Mouse (Mus musculus) adrenal gland, adult (tissue): Measurements from ENCODE around the gene Arid3b.
A peak's percentile ranks its signal among the peaks of the same experiment; 100 is the strongest.

Experiments used
- DNase-seq, 2 experiments: peaks; one replicate each; pipeline ENCODE4 v3.0.0; 2022 to 2023; ENCODE audit warnings: low spot score in 1 of 2; ENCODE audit not compliant: inconsistent age in 2 of 2

Gene Arid3b

GRCm38 (mm10) chr9:57831267-57832082, 5.1 kb downstream of the Arid3b start:
- DNase-seq, result peak; percentile 98 to 99

GRCm38 (mm10) chr9:57829812-57830557, 6.6 kb downstream of the Arid3b start:
- DNase-seq, result no peak

GRCm38 (mm10) chr9:57823397-57823796, 13.2 kb downstream of the Arid3b start:
- no peak for DNase-seq

- no peak for DNase-seq
Observed at GRCm38 (mm10) chr9:57822812-57823211, 13.8 kb downstream of the Arid3b start.

GRCm38 (mm10) chr9:57820186-57821080, 16.2 kb downstream of the Arid3b start:
- no peak for DNase-seq

GRCm38 (mm10) chr9:57817220-57817667, 19.3 kb downstream of the Arid3b start:
- no peak for DNase-seq

- DNase-seq, result no peak
Observed at GRCm38 (mm10) chr9:57814866-57815265, 21.7 kb downstream of the Arid3b start.

- DNase-seq, result no peak
Observed at GRCm38 (mm10) chr9:57814014-57814413, 22.6 kb downstream of the Arid3b start.

GRCm38 (mm10) chr9:57811793-57812733, 24.5 kb downstream of the Arid3b start:
- no peak for DNase-seq

GRCm38 (mm10) chr9:57810691-57811090, 25.9 kb downstream of the Arid3b start:
- DNase-seq, result no peak

- DNase-seq, result no peak
Observed at GRCm38 (mm10) chr9:57808771-57809310, 27.8 kb downstream of the Arid3b start.

- no peak for DNase-seq
Observed at GRCm38 (mm10) chr9:57807174-57807651, 29.4 kb downstream of the Arid3b start.

- DNase-seq, result no peak
Observed at GRCm38 (mm10) chr9:57806066-57806481, 30.5 kb downstream of the Arid3b start.

- DNase-seq, result no peak
Observed at GRCm38 (mm10) chr9:57805087-57805737, 31.4 kb downstream of the Arid3b start.

GRCm38 (mm10) chr9:57803839-57804238, 32.8 kb downstream of the Arid3b start:
- DNase-seq, result no peak

GRCm38 (mm10) chr9:57803047-57803446, 33.5 kb downstream of the Arid3b start:
- no peak for DNase-seq

GRCm38 (mm10) chr9:57800325-57800975, 36.1 kb downstream of the Arid3b start:
- DNase-seq, result no peak

GRCm38 (mm10) chr9:57798725-57799253, 37.8 kb downstream of the Arid3b start:
- peak in 1 of 2 experiments; percentile 38 for DNase-seq
